Mouse (Mus musculus) cerebellum, adult 9-10 months (tissue): ENCODE results near the gene Sema6d.

Experiments used
- DNase-seq: peaks from one replicate; pipeline ENCODE4 v3.0.0; 2022

The Sema6d gene

DNA sequence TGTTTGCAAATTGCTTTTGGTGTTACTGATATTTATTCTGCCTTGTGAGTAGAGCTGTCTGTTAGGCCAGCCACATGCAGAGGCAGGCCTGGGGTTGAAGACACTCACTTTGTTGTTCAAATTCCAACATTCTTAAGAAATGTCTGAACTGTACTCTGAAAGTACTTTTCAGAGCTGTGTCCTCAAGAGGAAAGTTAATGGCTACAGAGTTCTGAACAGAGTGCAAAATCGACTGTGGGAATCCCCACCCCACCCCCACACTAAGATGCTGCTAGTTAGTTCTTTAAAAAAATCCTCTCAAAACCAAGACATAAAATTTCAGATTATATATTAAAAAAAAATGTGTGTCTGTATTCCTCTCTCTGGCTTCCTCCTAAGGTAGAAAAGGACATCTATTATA lies 86.5 kb downstream of the Sema6d start:
- DNase-seq, result no peak

DNA sequence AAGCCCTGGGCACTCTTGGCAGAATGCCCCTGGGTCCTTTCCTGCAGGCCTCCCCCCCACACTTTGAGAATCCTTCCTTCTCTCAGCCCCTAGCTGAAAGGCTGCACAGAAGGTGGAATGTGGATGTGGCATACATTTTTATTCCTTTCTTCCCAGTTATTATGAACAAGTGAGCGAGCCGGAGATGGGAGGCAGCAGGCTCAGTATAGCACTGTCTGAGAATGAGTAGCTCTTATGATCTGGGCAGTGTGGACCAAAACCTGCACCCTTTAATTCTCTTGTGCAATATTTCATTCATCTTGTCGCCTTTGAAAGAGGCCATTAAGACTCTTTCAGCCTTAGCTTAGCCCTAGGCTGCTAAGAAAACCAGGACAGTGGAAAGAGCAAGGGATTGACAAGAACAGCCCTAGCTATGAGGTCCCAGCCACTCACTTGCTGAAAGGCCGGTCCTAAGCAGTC lies 87.0 kb downstream of the Sema6d start:
- no peak for DNase-seq

DNA sequence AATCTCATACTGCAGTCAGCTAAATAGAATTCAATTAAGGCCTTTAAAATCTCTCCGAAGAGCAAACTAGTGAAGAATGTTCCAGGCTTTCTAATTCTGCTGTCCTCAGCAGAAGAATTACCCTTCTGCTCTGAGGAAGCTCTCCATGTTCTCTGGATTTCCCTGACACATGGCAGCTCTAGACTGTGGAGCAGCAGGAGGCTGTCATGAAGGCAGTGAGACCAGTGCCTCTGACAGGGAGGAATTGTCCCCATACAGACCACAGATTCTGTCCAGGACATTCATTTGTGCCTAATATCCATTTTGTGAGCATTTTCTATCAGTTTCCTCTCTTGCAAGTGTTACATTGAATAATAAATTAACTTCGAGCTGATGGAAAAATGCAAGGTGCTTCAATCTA lies 99.5 kb downstream of the Sema6d start:
- DNase-seq, result no peak

GRCm38 (mm10) chr2:124194041-124194440 lies 104.3 kb downstream of the Sema6d start:
- DNase-seq, result no peak

GRCm38 (mm10) chr2:124201493-124201892 lies 111.7 kb downstream of the Sema6d start:
- no peak for DNase-seq

DNA sequence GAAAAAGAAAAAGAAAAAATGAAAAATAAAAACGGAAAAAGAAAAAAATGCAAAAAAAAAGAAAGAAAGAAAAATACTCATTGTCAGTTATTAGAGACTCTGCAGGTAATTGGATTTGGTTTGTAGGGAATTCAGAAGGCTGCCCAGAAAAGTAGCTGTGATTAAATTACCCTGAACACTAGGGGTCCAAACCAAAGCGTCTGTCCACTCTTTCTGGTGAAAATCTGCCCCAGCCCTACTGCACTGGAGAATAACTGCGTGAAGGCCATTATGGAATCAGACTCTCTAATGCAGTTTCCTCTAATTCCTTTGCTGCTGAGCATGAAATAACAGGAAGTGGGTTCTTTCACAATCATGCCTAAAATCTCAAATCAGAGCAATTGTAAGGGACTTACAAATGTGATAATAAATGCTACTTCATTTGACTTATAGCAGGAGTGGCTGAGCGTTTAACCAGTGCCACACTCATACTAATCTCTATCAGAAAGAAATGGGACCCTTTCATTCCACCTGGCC lies 112.8 kb downstream of the Sema6d start:
- DNase-seq, result peak; percentile 14

- no peak for DNase-seq
Measured at GRCm38 (mm10) chr2:124205811-124206210, 116.0 kb downstream of the Sema6d start.

DNA sequence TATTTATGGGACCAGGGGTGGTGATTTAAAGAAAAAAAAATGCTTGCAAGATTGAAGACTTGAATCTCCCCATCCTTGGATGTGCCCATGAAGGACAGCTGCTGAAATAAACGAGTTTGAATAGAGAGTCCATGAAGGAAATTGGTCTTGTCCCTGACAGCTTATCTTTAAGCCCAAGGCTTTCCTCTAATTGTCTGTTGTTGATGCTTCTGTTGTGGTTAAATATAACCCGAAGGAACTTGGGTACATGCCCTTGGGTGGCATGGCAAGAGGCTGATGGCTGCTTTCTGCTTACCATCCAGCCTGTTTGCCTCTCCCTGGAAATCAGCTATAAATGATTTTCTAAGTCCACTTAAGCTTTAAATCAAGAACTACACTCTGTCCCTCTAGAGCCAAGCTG lies 118.5 kb downstream of the Sema6d start:
- DNase-seq, result no peak

- DNase-seq, result no peak
Measured at GRCm38 (mm10) chr2:124223559-124223958, 133.8 kb downstream of the Sema6d start.

DNA sequence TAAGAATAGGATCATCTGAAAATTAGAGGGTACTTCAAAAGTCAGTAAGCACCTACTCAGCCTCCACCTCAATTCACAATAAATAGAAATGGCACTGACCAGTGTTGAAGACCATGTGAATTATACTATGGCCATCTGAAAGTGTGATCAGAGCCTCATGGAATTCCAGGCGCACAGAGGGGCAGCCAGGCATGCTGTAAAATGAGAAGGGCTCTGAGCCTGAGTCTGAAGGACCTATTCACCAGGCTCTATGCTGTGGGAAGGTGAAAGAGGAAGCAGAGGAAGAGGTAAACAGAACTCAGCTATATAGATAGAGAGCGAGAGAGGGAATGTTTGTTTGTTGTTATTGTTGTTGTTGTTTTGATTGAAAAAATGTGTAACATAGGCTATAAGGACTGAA lies 134.6 kb downstream of the Sema6d start:
- no peak for DNase-seq

- DNase-seq, result no peak
Measured at GRCm38 (mm10) chr2:124234636-124235221, 145.0 kb downstream of the Sema6d start.

DNA sequence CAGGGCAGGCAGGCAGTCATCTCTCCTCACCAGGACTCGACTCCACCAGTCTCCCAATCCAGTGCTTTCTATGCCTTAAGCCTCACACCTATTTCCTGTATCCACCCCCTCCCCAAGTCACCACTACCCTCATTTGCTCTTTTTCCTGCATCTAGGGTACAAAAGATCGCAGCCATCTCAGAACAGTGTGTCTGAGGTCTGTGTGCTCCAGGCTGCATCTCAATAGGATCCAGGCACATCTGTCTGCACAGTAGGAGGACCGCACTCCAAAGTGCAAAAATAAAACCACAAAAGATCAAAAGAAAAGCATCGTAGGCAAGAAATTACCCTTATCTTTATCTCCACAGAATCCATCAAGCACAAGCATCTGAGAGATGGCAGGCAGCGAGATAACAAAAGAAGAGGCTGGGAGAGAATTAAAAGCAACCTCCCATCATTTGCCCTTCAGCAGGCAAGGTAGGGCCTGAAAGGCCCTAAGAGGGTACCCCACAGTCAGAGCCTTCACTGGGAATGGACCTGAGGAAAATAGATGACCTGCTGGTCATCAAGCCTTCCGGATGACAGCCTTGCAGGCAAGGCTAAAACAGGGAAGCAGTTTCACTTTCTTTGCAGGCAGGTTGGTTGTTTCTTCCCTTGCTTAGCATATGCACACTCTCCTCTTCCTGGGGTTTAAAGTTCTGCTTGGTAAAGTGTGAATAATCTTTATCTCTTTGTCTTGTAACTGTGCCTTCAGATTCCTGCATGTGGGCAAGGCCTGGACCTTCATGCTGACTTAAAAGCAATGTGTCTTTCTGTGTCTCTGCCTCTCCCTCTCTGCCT lies 145.7 kb downstream of the Sema6d start:
- DNase-seq, result no peak

DNA sequence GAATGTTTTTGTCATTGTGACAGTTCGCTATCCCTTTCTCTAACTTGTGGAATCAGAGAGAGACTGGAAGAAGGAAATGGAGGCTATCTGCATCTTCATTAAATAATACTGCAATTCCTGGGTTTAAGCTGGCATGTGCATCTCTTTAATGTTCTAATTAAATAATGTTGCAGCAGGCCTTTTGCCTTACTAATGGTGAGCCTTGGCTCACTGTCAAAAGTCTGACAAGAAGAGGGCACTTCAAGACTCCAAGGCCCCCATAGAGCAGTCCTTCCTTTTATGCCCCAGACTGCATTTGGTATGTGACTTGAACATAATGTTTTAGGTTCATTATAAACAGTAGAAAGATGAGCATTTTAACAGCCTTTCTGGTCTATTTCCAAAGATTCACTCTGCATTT lies 147.1 kb downstream of the Sema6d start:
- DNase-seq, result no peak

GRCm38 (mm10) chr2:124243608-124244007 lies 153.8 kb downstream of the Sema6d start:
- no peak for DNase-seq

GRCm38 (mm10) chr2:124244543-124245245 lies 154.9 kb downstream of the Sema6d start:
- DNase-seq, result peak; percentile 9

DNA sequence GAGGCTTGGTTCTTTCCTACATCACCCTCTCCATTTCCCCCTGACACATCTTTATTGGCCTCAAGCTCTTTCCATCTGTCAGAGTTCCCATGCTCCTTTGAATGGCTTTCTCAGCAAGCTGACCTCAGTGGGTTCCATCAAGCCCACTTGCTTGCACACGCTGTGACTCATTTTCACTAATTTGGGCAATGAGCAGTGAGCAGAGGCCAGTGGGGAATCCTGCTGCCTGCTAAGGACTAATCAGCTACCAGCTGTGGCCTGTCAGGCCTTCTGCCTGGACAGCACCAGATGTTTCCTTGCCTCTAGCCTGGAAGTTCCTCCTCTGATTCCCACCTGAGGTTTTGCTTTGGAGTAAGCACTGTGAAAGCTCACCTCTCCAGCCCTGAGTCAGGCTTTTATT lies 168.3 kb downstream of the Sema6d start:
- DNase-seq, result no peak

- DNase-seq, result no peak
Measured at GRCm38 (mm10) chr2:124264309-124264708, 174.5 kb downstream of the Sema6d start.

GRCm38 (mm10) chr2:124271156-124271555 lies 181.4 kb downstream of the Sema6d start:
- no peak for DNase-seq

GRCm38 (mm10) chr2:124277492-124277891 lies 187.7 kb downstream of the Sema6d start:
- no peak for DNase-seq

DNA sequence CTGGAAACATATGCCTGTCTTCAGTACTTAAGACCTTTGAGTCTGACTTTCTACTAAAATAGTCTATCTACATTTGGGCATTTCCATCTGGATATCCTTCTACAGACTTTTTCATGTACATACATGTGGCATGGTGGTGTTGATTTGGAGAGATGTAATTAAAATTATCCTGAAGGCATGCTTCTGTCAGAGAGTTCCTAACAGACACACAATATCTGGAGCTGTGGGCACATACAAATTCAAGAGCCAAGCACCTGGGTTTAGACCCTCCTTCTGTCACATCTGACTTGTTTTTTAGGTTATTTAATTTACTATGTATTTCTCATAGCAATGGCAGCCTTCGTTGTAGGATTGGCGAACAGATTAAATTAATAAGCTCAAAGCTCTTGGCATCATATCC lies 195.3 kb downstream of the Sema6d start:
- no peak for DNase-seq

DNA sequence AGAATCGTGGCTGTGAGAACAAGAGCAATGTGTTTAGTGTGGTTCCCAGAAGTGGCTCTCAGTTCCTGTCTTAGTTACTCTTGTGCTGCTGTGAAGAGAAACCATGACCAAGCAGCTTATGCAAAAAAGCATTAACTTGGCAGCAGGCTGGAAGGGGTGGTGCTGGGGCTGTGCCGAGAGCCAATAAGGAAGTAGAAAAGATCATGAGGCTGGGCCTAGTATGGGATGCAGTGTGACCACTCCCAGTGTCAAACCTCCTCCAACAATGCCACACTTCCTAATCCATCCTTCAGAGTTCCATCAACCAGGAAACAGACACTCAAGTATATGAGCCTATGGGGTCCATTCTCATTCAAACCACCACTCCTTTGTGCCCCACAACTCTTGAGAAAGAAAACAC lies 199.6 kb downstream of the Sema6d start:
- no peak for DNase-seq

DNA sequence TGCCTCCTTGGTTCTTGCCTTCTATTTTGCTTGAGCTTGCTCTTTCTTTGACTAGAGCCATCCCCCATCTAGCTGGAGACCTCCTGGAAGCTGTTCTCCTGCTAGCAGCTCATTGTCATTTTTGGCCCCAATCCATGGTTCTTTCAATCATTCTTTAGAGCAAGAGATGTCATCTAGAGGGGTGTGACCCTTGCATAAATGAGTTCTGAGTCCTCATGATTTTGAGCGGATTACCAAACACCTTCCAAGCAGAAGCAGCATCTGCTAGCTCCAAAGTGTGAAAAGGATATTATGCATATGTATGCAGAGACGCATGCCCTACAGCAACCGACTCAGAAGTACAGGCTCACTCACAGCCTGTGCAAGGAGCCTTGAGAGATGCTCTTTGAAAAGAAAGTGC lies 201.4 kb downstream of the Sema6d start:
- DNase-seq, result no peak

- DNase-seq, result no peak
Measured at GRCm38 (mm10) chr2:124293601-124294000, 203.8 kb downstream of the Sema6d start.

DNA sequence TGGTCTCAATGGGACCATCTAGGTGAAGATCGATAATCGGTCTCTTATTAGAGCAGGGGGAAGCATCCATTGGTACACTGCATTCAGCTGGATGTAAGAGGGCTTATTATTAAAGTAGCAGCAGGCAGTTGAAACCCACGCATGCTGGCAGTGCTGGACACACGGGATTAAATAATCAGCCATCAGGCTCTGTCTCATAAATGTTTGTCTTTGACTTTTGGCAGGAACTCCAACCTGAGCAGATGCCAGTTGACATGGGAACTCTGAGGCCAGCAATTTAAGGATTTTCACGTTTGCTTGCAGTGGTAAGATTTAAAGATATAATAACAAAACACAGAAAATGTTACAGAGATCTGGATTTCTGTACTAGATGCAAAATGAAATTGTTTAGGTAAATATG lies 208.6 kb downstream of the Sema6d start:
- peak; percentile 28 for DNase-seq
